Mouse (Mus musculus): ENCODE results near the gene Adck1.

The Adck1 gene

DNA sequence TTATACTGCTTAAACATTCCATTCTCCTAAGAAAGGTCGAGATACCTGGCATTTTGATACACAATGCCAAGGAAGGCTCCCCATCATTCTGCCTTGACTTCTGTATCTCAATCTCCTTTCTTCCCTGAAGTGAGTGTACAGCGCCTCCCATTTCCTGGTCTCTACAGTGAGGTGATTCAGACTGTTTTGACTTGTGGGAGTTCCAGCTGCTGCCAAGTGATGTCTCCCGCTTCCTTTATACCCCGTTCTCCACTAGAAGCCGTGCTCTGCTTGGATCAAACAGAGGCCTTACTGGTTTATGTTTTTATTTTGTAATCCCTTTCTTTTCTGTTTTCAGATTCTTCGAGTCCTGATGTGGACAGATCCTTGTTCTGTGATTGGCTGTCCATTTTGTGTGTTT lies 116.3 kb downstream of the Adck1 start:
- no peak for DNase-seq

DNA sequence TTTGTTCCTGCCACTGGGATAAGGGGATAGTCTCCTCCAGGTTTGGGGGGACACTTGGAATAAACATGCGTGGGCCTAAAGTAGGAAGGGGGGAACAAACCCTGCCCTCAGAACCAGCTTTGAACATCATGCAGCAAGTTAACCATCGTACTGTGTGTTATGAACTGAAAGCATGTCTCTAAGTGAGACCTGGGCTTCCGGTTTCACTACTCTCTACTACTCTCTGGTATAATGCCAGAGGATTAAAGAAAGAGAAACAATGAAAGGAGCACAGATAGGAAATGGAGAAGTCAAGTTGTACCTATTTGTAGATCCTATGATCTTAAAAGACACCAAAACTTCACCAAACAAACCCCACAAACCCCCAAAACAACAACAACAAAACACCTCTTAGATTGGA lies 121.3 kb downstream of the Adck1 start:
- no peak for DNase-seq

DNA sequence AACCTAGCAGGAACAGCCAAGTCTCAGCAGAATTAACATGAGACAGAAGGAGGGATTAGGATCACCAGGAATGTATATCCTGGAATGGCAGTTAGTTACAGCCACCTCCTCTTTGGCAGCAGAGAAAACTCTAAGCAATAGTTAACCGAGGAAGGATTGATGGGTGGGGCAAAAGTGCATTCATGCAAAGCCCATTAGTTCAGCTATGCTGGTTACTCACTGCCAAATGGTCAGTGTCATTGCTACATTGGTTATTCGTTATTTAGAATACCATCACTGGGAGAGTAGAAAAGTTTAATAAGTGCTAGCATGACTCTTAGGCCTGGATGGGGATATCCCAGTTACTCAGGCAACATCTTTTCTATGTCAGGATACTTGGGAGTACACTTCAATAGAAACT lies 130.5 kb downstream of the Adck1 start:
- no peak for DNase-seq

Measured in right cerebral cortex, adult 18-20 months (tissue).